Mouse (Mus musculus) stomach, embryonic 15.5 days (tissue): ENCODE data around the gene Mrps34. TPM values are rescaled to one million over a fixed set of nuclear protein-coding genes. Genes with fewer than 3 reads are reported as not detected.

Experiments used
- ATAC-seq: fragments of 200-750 bp; cut with Nextera tagmentation; 2 replicates; pipeline ENCODE4 v1.8.0; 2017; ENCODE audit warnings: low read depth, moderate number of reproducible peaks, moderate TSS enrichment; ENCODE audit not compliant: insufficient read depth, low FRiP score
- H3K27ac ChIP-seq: fragments of 300-500 bp; sonication (generic); 2 replicates; pipeline ENCODE4 v1.5.1; 2015; ENCODE audit warnings: mild to moderate bottlenecking, inconsistent platforms
- H3K27me3 ChIP-seq: fragments of 300-500 bp; sonication (generic); replicated peaks from 2 replicates; pipeline ENCODE4 v1.6.1; 2015; ENCODE audit warnings: inconsistent platforms
- H3K36me3 ChIP-seq: fragments of 300-500 bp; sonication (generic); 2 replicates; pipeline ENCODE4 v1.6.1; 2015; ENCODE audit warnings: inconsistent platforms
- H3K4me1 ChIP-seq: fragments of 300-500 bp; sonication (generic); 2 replicates; pipeline ENCODE4 v1.6.1; 2015; ENCODE audit warnings: inconsistent platforms
- H3K4me2 ChIP-seq: fragments of 300-500 bp; sonication (generic); 2 replicates; pipeline ENCODE4 v1.6.1; 2015; ENCODE audit warnings: mild to moderate bottlenecking, inconsistent platforms
- H3K4me3 ChIP-seq: fragments of 300-500 bp; sonication (generic); replicated peaks from 2 replicates; pipeline ENCODE4 v1.5.1; 2015; ENCODE audit warnings: inconsistent platforms
- H3K9ac ChIP-seq: fragments of 300-500 bp; sonication (generic); 2 replicates; pipeline ENCODE4 v1.6.1; 2015; ENCODE audit warnings: inconsistent platforms
- H3K9me3 ChIP-seq: fragments of 300-500 bp; sonication (generic); 2 replicates; pipeline ENCODE4 v1.6.1; 2016; ENCODE audit warnings: inconsistent platforms
- WGBS: fragments of 180-500 bp; shearing (Covaris S2); methylation state at CpG from one replicate; pipeline ENCODE4 v1.1.7; 2015; 5-methylcytosine and 5-hydroxymethylcytosine counted together
- polyA plus RNA-seq: library from polyadenylated mRNA; unstranded; fragments of >200 nt; fragmentation: Nextera tagmentation; extraction: Ambion mirVana; gene quantifications from 2 replicates; pipeline ENCODE4 v1.2.1, GENCODE M21; 2015

Gene Mrps34
- polyA plus RNA-seq: 102 and 112 TPM in 2 replicates

DNA sequence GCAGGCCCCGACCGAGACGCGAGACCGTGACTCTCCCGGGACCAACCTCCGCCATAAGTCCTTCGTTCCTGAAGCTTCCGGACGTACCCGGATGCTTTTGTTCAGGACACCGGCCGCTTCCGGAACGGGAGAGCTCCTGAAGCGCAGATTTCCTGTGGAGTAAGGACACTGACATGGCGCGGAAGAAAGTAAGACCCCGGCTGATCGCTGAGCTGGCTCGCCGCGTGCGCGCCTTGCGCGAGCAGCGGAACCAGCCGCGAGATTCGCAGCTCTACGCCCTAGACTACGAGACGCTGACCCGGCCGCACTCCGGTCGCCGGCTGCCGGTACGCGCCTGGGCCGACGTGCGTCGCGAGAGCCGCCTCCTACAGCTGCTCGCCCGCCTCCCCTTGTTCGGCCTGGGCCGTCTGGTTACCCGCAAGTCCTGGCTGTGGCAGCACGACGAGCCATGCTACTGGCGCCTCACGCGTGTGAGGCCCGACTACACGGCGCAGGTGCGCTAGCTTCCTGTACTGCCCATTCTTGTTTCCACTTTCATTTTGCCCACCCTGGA is at the start of gene Mrps34, which contains the start of gene Eme2:
TSS of gene Mrps34 (plus strand) at position 122 of the 553 bp plus-strand sequence.
TSS of gene Eme2 (minus strand) at position 93 of the 553 bp plus-strand sequence.
- Histone ChIP-seq H3K9ac (peak within 1 kb of the TSS; percentile 75), H3K27me3 (no peaks in the 10 kb centered on the region), H3K4me3 (peak within 1 kb of the TSS; percentile 84), H3K36me3 (peaks cover 48% of the 10 kb centered on the region), H3K4me1 (peaks cover 27% of the 10 kb centered on the region), H3K4me2 (peak within 1 kb of the TSS; percentile 86), H3K9me3 (no peaks in the 10 kb centered on the region), H3K27ac (peak within 1 kb of the TSS; percentile 85)
- peak; percentile 28; the same call in 1 of the 2 replicates for ATAC-seq
- under 1% methylated on average over 62 of the region's 62 CpGs for WGBS

DNA sequence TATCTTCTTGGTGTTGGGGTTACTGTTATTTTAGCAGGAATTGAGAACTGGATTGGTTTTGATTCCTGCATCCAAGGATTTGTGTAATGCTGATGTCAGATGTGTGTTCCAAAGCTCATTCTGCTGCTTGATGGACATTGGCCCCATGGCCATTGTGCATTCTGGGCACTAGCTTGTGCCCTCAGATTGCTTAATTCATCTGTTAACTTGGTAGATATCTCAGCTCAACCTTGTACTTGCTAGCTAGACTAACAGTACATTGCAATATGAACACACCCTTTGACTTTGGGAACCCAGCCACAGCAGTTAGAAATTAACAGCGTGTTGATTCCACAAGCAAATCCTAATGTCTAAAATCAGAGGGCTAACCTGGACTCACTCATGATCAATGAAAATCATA is 47.5 kb upstream of the Mrps34 start:
- H3K36me3 ChIP-seq: no peaks in the 10 kb centered on the region

DNA sequence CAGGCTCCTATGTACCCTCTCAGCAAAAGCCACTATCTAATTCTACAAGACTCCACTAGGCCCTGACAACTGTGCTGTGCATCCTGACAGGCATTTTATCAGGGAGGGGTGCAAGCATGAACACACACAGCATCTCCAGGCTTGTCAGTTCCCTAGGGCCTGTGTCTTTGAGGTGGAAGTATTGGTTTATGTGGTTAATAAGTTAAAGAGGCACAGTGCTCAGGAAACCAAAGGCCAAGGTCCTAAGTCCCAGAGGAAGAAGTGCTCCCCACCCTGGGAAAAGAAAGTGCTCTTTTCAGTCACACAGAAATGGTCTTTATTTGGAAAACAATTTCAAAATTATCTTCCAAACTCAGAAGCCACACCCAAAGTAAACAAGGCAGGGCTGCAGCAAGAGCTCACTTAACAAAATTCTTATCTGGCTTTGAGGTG is 46.3 kb upstream of the Mrps34 start:
- no peaks in the 10 kb centered on the region for H3K27me3 ChIP-seq
- H3K36me3 ChIP-seq: no peaks in the 10 kb centered on the region
- H3K9me3 ChIP-seq: no peaks in the 10 kb centered on the region
- H3K27ac ChIP-seq: peak overlapping the region; percentile 55; the same call in 1 of the 2 replicates
- H3K9ac ChIP-seq: no peak overlapping the region
- H3K4me1 ChIP-seq: peaks cover 10% of the 10 kb centered on the region
- no peak for ATAC-seq
- peak overlapping the region; percentile 96 for H3K4me2 ChIP-seq
- peak overlapping the region; percentile 22 for H3K4me3 ChIP-seq

More for the DNA sequence above, 47.5 kb upstream of the Mrps34 start:
- Histone ChIP-seq H3K27me3 (no peaks in the 10 kb centered on the region), H3K4me1 (peaks cover 10% of the 10 kb centered on the region), H3K9ac (no peak overlapping the region), H3K27ac (no peak overlapping the region), H3K9me3 (no peaks in the 10 kb centered on the region), H3K4me2 (no peak overlapping the region), H3K4me3 (no peak overlapping the region)
- 89% methylated on average over 1 of the region's 1 CpGs for WGBS
- no peak for ATAC-seq

DNA sequence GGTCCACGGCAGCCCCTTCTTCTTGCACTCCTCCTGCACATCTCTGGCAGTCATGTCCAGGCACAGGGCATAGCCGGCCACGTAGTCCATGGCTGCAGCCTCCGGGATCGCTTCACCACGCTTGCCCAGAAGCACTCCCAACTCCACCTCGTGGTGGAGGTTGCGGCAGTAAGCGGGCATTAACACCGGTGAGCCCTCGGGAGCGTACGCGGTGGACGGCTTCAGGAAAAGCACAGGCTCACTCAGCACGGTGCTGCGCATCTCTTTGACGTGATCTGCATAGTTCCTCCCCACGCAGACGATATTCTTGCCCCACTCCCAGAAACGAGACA is 45.2 kb upstream of the Mrps34 start:
- WGBS: under 1% methylated on average over 21 of the region's 21 CpGs
- H3K9ac ChIP-seq: peak overlapping the region; percentile 34
- peak; percentile 42 for ATAC-seq

DNA sequence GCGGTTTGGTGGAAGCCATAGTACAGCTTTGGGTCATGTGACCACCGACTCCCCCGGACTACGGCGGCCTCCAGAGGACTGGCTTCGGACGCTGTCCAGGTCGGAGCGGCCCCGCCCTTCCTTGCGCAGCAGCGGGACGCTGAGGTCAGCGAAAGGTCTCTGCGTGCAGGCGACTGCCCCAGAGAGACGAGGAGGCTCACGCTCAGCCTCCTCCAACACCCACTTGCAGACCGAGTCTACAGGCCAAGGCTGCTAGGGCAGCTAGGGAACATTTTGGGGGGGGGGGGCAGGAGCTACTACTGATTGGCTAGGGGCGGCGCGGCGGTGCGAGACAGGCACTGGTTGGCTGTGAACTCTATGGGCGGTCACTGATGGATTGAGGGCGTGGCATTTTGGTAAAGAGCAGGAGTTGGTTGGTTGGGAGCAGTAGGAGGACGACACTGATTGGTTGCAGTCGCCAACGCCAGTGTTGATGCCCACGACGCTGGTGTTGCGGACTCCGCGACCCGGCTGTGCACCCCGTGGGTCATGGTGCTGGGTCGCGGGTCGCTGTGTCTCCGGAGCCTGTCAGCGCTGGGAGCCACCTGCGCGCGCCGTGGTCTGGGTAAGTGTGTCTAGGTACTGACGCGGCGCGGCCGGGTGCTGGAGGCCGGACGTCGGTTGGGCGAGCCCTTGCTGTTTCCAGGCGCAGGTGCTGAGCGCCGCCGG is 44.7 kb upstream of the Mrps34 start, which contains the start of gene Fahd1:
TSS of gene Fahd1 (minus strand) at position 300 of the 708 bp plus-strand sequence.
- Histone ChIP-seq H3K4me2 (peak within 1 kb of the TSS; percentile 96), H3K27me3 (no peaks in the 10 kb centered on the region), H3K36me3 (no peaks in the 10 kb centered on the region), H3K9ac (peak within 1 kb of the TSS; percentile 54), H3K27ac (peak within 1 kb of the TSS; percentile 98), H3K4me1 (peaks cover 10% of the 10 kb centered on the region), H3K9me3 (no peaks in the 10 kb centered on the region), H3K4me3 (peak within 1 kb of the TSS; percentile 95)
- peak; percentile 98 for ATAC-seq
- under 1% methylated on average over 58 of the region's 58 CpGs for WGBS

More for the DNA sequence above, 45.2 kb upstream of the Mrps34 start:
- Histone ChIP-seq H3K9me3 (no peaks in the 10 kb centered on the region), H3K4me1 (peaks cover 10% of the 10 kb centered on the region), H3K4me3 (peak overlapping the region; percentile 95), H3K27me3 (no peaks in the 10 kb centered on the region), H3K4me2 (peak overlapping the region; percentile 96), H3K27ac (peak overlapping the region; percentile 98), H3K36me3 (no peaks in the 10 kb centered on the region)

DNA sequence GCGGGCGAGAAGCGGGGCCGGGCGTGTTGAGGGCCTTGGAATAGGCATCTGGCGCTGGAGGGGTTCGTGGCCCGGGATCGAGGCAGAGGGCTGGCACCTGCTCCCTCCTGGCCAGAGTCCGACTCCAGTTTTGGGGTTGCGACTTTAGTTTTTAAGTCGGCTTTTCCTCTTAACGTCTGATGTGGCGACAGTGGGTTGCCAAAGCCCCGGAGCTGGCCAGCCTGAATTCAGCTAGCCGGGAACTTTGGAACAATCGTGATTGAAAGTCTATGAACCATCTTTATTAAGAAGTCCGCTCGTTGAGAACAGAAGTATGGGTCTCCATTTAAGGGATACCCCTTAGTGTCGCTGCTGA is 44.2 kb upstream of the Mrps34 start:
- Histone ChIP-seq H3K4me2 (peak overlapping the region; percentile 96), H3K36me3 (no peaks in the 10 kb centered on the region), H3K9ac (peak overlapping the region; percentile 54), H3K4me3 (peak overlapping the region; percentile 95), H3K27me3 (no peaks in the 10 kb centered on the region), H3K4me1 (peaks cover 10% of the 10 kb centered on the region), H3K9me3 (no peaks in the 10 kb centered on the region), H3K27ac (peak overlapping the region; percentile 57; the same call in 1 of the 2 replicates)
- no peak for ATAC-seq
- 2% methylated on average over 20 of the region's 20 CpGs for WGBS

DNA sequence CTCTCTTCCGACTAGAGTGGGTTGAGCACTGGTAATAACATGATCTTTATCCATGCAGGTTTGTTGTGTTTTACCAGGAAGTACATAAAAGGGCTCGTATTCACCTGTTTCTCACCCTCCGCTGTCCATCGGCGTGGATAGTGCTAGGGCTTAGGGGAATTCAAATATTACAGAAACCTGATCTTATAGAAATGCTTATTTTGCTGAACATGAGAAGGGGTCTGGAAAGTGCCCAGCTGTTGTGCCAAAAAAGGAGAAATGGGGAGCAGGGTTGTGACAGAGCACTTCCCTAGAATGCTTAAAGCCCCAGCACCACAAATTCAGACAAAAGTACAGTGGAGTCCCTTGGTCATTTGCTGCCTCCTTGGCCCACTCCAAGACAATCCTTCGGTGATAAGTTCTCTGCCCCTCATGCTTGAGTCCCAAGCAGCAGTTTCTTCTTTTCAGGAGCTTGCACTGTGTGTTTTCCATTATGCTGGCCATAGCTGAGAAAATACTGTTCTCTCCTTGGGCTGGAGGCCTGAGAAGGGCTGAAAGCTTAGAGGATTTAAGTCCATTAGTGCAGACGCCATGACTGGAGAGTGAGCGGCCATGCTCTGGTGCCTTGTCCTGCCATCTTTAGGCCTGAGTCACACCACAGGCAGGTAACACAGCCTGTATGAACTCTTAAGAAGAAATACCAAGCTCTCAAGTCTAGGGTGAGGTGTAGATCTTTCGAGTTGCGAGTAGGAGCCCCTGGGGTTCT is 43.4 kb upstream of the Mrps34 start:
- no peaks in the 10 kb centered on the region for H3K27me3 ChIP-seq
- no peak overlapping the region for H3K27ac ChIP-seq
- ATAC-seq: no peak
- peak overlapping the region; percentile 95 for H3K4me3 ChIP-seq
- no peak overlapping the region for H3K9ac ChIP-seq
- WGBS: 75% methylated on average over 10 of the region's 10 CpGs
- H3K9me3 ChIP-seq: no peaks in the 10 kb centered on the region
- H3K4me2 ChIP-seq: peak overlapping the region; percentile 96
- H3K4me1 ChIP-seq: peaks cover 10% of the 10 kb centered on the region
- H3K36me3 ChIP-seq: no peaks in the 10 kb centered on the region

DNA sequence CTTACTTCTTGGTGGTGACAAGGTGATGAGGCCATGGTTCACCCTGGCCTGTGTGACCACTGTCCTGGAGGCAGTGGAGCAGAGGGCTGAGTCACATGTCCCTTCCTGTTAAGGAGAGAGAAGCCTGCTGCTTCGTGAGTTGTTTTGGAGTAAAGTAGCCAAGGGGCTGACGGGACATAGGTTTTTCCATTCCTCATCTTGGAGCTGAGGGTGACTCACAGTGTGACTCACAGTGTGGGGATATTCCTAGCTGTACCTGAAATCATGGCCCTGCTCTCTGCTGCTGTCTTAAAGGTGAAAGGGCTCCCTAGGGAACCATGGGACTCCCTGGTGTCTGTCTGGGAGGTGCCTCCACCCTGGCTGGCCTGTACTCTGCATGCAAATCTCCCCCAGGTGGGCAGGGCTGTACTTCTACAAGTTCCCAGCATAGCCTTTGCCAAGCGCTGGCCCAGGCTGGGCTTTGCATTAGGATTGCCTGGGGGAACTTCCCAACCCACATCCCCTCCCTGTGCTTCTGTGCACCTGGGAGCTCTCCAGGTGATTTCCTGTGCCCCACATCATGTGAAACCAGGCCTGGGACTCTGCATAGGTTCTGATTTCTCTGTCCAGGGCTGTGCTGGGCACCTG is 39.0 kb upstream of the Mrps34 start:
- Histone ChIP-seq H3K4me3 (no peak overlapping the region), H3K4me1 (peaks cover 3% of the 10 kb centered on the region; the same call in 1 of the 2 replicates), H3K4me2 (no peak overlapping the region), H3K9ac (no peak overlapping the region), H3K27me3 (no peaks in the 10 kb centered on the region), H3K9me3 (no peaks in the 10 kb centered on the region), H3K36me3 (0 out of 2 replicates have a peak, but pooled peaks cover 3% of the 10 kb centered on the region), H3K27ac (no peak overlapping the region)
- no peak for ATAC-seq
- WGBS: 78% methylated on average over 3 of the region's 3 CpGs

DNA sequence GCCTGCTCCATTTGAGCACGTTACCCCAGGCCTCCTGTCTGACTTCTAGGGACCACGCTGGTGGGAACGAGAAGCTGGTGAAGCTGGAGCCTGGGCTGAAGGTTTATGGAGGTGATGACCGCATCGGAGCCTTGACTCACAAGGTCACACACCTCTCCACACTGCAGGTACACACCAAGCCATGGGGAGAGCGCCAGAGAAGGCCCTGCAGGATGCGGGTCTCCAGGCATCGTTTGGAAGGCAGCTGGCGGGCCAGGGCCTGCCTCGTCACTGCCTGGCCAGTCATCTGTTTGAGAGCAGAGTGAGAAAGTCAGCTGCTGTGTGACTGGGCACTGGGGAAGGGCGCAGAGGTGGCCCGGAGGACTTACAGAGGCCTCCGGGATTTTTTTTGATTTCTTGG is 38.3 kb upstream of the Mrps34 start:
- no peak overlapping the region for H3K4me3 ChIP-seq
- ATAC-seq: no peak
- no peaks in the 10 kb centered on the region for H3K9me3 ChIP-seq
- no peaks in the 10 kb centered on the region for H3K4me1 ChIP-seq
- H3K27me3 ChIP-seq: no peaks in the 10 kb centered on the region
- WGBS: 89% methylated on average over 13 of the region's 13 CpGs
- no peak overlapping the region for H3K9ac ChIP-seq
- 0 out of 2 replicates have a peak, but pooled peaks cover 3% of the 10 kb centered on the region for H3K36me3 ChIP-seq
- no peak overlapping the region for H3K4me2 ChIP-seq
- H3K27ac ChIP-seq: no peak overlapping the region

DNA sequence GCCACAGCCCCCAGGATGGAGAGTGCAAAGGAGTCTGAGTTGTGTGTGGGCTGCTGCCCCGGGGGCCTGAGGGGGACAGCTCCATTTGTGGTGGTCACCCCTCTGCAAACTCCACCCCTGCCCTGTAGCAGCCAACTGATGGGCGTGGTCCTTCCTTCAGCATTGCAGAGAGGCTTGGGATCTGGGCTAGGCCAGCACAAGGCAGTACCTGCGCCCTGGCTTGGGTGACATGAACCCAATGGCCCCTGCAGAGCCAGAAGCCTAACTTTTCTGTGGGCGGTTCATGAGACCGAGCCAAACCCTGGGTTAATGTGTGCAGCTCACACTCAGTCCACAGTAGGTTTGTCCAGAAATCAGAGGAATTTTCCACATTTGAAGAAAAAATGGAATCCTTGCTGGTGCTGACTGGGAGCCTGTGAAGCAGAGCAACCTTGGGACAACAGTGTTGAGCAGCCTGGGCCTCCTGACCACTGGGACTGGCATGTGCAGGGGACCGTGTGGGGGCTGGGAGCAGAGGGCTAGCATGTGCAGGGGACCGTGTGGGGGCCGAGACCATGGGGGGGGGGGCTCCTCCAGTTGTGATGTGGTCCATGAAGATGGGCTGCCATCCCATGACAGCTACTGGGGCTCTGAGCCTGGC is 37.0 kb upstream of the Mrps34 start:
- Histone ChIP-seq H3K27me3 (no peaks in the 10 kb centered on the region), H3K4me1 (no peaks in the 10 kb centered on the region), H3K4me3 (no peak overlapping the region), H3K9ac (no peak overlapping the region), H3K4me2 (no peak overlapping the region), H3K36me3 (0 out of 2 replicates have a peak, but pooled peaks cover 3% of the 10 kb centered on the region), H3K27ac (no peak overlapping the region), H3K9me3 (no peaks in the 10 kb centered on the region)
- WGBS: 81% methylated on average over 8 of the region's 8 CpGs
- no peak for ATAC-seq

DNA sequence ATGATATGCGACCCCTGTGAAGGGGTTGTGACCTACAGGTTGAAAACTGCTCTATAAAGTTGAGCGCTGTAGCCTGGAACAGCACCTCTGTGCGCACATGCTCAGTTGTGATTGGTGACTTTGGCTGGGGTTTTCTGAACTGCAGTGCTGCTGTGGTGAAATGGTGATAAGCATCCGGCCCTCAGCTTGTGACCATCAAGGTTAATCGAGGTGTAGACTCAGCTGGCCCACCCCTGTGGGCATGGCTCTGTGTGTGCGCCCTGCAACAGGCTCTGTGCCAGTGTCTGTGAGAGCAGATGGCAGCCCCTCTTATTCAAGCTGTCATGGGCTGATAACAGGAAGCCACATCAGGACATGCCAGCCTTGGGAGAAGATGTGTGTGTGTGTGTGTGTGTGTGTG is 35.9 kb upstream of the Mrps34 start:
- Histone ChIP-seq H3K27ac (no peak overlapping the region), H3K36me3 (0 out of 2 replicates have a peak, but pooled peaks cover 3% of the 10 kb centered on the region), H3K9me3 (no peaks in the 10 kb centered on the region), H3K9ac (no peak overlapping the region), H3K27me3 (no peaks in the 10 kb centered on the region), H3K4me1 (no peaks in the 10 kb centered on the region), H3K4me2 (no peak overlapping the region), H3K4me3 (no peak overlapping the region)
- ATAC-seq: peak; percentile 90
- 85% methylated on average over 6 of the region's 6 CpGs for WGBS
